Mouse (Mus musculus): ENCODE data around the gene Fgf4. TPM values are rescaled to one million over a fixed set of nuclear protein-coding genes. Genes with fewer than 3 reads are reported as not detected.
"Not testable (repeated sequence)": the region's sequence is repeated elsewhere in the genome, so short reads cannot be mapped to it uniquely, and the experiment has no call there.

Fgf4 gene
- polyA plus RNA-seq, 1 experiment from 2014 or later, result not detected

- Histone ChIP-seq H3K27ac (no peak overlapping the region), H3K4me3 (no peak overlapping the region), H3K36me3 (no peaks in the 10 kb centered on the region), H3K4me1 (replicated peaks) (no peaks in the 10 kb centered on the region), H3K9me3 (no peaks in the 10 kb centered on the region), H3K4me2 (no peak overlapping the region), H3K27me3 (peaks cover 25% of the 10 kb centered on the region; the same call in 1 of the 2 replicates), H3K9ac (no peak overlapping the region)
- no peak for ATAC-seq (ENCODE audit: low FRiP score)
- WGBS, result 63% methylated on average over 4 of the region's 4 CpGs
Measured at GRCm38 (mm10) chr7:144873160-144873559, 26.0 kb downstream of the Fgf4 start.

DNA sequence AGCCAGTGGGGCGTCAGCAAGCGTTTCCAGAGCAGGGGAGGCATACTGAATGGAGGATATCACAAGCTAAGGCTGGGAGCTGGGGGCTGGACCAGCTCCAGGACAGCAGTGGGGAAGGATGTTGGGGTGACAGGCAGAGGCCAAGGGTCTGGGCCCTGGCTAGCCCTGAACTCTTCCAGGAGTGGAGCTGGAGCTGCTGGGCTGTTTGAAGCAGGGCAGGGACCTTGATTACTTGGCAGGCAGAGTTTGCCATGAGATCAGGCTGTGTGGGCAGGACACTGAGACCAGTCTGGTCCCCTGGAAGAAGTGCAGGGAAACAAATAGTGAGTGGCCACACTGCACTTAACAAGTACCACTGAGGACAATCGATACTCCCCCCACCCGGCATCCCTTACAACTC, 27.1 kb downstream of the Fgf4 start:
- WGBS, result 65% methylated on average over 4 of the region's 4 CpGs
- Histone ChIP-seq H3K4me1 (replicated peaks) (no peaks in the 10 kb centered on the region), H3K27me3 (peaks cover 25% of the 10 kb centered on the region; the same call in 1 of the 2 replicates), H3K36me3 (no peaks in the 10 kb centered on the region), H3K9me3 (no peaks in the 10 kb centered on the region), H3K4me2 (no peak overlapping the region), H3K9ac (no peak overlapping the region), H3K27ac (no peak overlapping the region), H3K4me3 (no peak overlapping the region)
- no peak for ATAC-seq (ENCODE audit: low FRiP score)

GRCm38 (mm10) chr7:144878401-144878800, 31.2 kb downstream of the Fgf4 start:
- H3K4me2 ChIP-seq, result no peak overlapping the region
- H3K4me1 ChIP-seq (replicated peaks), result no peaks in the 10 kb centered on the region
- ATAC-seq (ENCODE audit: low FRiP score), result no peak
- WGBS, result 100% methylated on average over 1 of the region's 1 CpGs
- H3K9me3 ChIP-seq, result no peaks in the 10 kb centered on the region
- no peak overlapping the region for H3K4me3 ChIP-seq
- no peak overlapping the region for H3K9ac ChIP-seq
- H3K27me3 ChIP-seq, result peaks cover 14% of the 10 kb centered on the region; the same call in 1 of the 2 replicates
- H3K36me3 ChIP-seq, result no peaks in the 10 kb centered on the region
- no peak overlapping the region for H3K27ac ChIP-seq

DNA sequence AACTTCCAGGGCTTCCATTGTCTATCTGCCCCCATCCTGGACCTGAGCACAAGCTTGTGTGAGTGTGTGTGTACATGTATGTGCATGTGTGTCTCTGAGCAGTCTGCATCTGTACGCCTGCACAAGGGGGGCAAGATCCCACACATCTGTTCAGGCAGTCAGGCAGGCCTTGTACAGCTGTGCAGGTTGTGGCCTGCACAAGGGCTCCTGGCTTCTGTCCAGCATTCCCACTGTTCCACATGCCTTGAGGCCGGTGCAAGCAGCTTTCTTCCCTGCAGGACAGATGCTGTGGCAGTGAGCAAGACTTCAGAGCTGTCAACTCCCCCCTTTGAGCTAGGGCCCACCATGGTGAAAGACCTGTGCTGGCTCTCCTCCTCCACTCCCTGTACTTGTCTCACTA, 35.9 kb downstream of the Fgf4 start:
- WGBS, result 60% methylated on average over 2 of the region's 2 CpGs
- Histone ChIP-seq H3K27me3 (peaks cover 4% of the 10 kb centered on the region), H3K4me3 (no peak overlapping the region), H3K4me2 (no peak overlapping the region), H3K9me3 (no peaks in the 10 kb centered on the region), H3K27ac (no peak overlapping the region), H3K4me1 (replicated peaks) (no peaks in the 10 kb centered on the region), H3K36me3 (no peaks in the 10 kb centered on the region), H3K9ac (no peak overlapping the region)
- no peak for ATAC-seq (ENCODE audit: low FRiP score)

- no peak overlapping the region for H3K27ac ChIP-seq
- H3K4me2 ChIP-seq, result no peak overlapping the region
- ATAC-seq (ENCODE audit: low FRiP score), result no peak
- H3K27me3 ChIP-seq, result peaks cover 34% of the 10 kb centered on the region
- H3K4me1 ChIP-seq (replicated peaks), result no peaks in the 10 kb centered on the region
- H3K4me3 ChIP-seq, result no peak overlapping the region
- H3K36me3 ChIP-seq, result no peaks in the 10 kb centered on the region
- 87% methylated on average over 2 of the region's 2 CpGs for WGBS
- no peaks in the 10 kb centered on the region for H3K9me3 ChIP-seq
- H3K9ac ChIP-seq, result no peak overlapping the region
Measured at GRCm38 (mm10) chr7:144887672-144888071, 40.5 kb downstream of the Fgf4 start.

- Histone ChIP-seq H3K27me3 (peaks cover 38% of the 10 kb centered on the region), H3K27ac (no peak overlapping the region), H3K9ac (no peak overlapping the region), H3K4me3 (no peak overlapping the region), H3K36me3 (no peaks in the 10 kb centered on the region), H3K4me2 (no peak overlapping the region), H3K9me3 (no peaks in the 10 kb centered on the region), H3K4me1 (replicated peaks) (no peaks in the 10 kb centered on the region)
- WGBS, result 4% methylated on average over 18 of the region's 18 CpGs
- ATAC-seq (ENCODE audit: low FRiP score), result no peak
Measured at GRCm38 (mm10) chr7:144888564-144889299, 41.6 kb downstream of the Fgf4 start.

GRCm38 (mm10) chr7:144890661-144891060, 43.5 kb downstream of the Fgf4 start:
- H3K4me3 ChIP-seq; H3K36me3 ChIP-seq; ATAC-seq (ENCODE audit: low FRiP score); H3K4me2 ChIP-seq; H3K9me3 ChIP-seq; H3K9ac ChIP-seq; H3K27ac ChIP-seq: not testable (repeated sequence)
- peaks cover 13% of the 10 kb centered on the region for H3K4me1 ChIP-seq (replicated peaks)
- 100% methylated on average over 1 of the region's 1 CpGs for WGBS
- peaks cover 50% of the 10 kb centered on the region for H3K27me3 ChIP-seq

GRCm38 (mm10) chr7:144891863-144892262, 44.7 kb downstream of the Fgf4 start:
- H3K9ac ChIP-seq, result no peak overlapping the region
- no peaks in the 10 kb centered on the region for H3K9me3 ChIP-seq
- H3K4me1 ChIP-seq (replicated peaks), result peaks cover 23% of the 10 kb centered on the region
- no peak overlapping the region for H3K27ac ChIP-seq
- 67% methylated on average over 2 of the region's 2 CpGs for WGBS
- ATAC-seq (ENCODE audit: low FRiP score), result no peak
- no peaks in the 10 kb centered on the region for H3K36me3 ChIP-seq
- no peak overlapping the region for H3K4me3 ChIP-seq
- H3K27me3 ChIP-seq, result peaks cover 61% of the 10 kb centered on the region
- no peak overlapping the region for H3K4me2 ChIP-seq

- Histone ChIP-seq H3K9ac (no peak overlapping the region), H3K36me3 (no peaks in the 10 kb centered on the region), H3K27ac (no peak overlapping the region), H3K4me1 (replicated peaks) (peaks cover 28% of the 10 kb centered on the region), H3K4me2 (no peak overlapping the region), H3K27me3 (peaks cover 65% of the 10 kb centered on the region), H3K4me3 (no peak overlapping the region), H3K9me3 (no peaks in the 10 kb centered on the region)
- ATAC-seq (ENCODE audit: low FRiP score), result no peak
- WGBS, result 55% methylated on average over 6 of the region's 6 CpGs
Measured at GRCm38 (mm10) chr7:144892322-144892721, 45.2 kb downstream of the Fgf4 start.

DNA sequence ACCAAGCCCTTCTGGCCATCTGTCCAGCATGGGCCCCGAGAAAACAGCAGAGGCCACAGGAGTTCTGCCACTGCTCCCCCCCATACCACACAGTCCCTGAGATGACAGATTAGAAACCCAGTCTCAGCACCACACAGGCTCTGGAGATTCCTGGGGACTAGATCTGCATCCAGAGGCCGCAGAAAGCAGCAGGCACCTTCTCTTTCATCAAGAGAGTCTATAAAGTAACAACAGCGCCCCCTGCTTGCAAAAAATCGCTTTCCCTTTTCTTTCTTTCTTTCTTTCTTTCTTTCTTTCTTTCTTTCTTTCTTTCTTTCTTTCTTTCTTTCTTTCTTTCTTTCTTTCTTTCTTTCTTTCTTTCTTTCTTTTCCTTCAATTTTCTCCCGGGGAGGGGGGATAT, 47.0 kb downstream of the Fgf4 start:
- ATAC-seq (ENCODE audit: low FRiP score), result no peak
- Histone ChIP-seq H3K36me3 (no peaks in the 10 kb centered on the region), H3K27ac (no peak overlapping the region; the same call in 1 of the 2 replicates), H3K9me3 (no peaks in the 10 kb centered on the region), H3K4me2 (peak overlapping the region; percentile 81; the same call in 1 of the 2 replicates), H3K27me3 (peaks cover 68% of the 10 kb centered on the region), H3K4me3 (no peak overlapping the region), H3K9ac (no peak overlapping the region), H3K4me1 (replicated peaks) (peaks cover 39% of the 10 kb centered on the region)
- WGBS, result 3% methylated on average over 5 of the region's 5 CpGs

DNA sequence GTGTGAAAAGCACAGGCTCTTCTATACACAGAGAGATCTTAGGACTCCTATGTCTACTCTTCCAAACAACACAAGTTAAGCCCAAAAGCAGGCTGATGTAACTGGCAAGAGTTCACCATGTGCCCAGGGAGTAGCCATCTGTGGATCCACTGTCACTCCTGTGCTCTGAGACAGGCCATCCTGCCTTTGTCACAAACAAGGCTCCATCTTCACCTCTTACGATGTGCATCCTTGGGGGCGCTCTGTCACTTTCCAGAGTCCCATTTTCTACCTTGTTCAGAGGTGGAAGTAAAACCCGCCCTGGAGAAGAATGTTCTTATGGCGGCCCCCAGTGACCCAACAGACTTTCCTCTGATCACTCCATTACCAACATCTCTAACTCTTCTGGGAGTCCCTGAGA, 47.5 kb downstream of the Fgf4 start:
- WGBS, result under 1% methylated on average over 4 of the region's 4 CpGs
- Histone ChIP-seq H3K4me3 (peak overlapping the region; percentile 50), H3K4me2 (peak overlapping the region; percentile 81), H3K27ac (peak overlapping the region; percentile 44), H3K9me3 (no peaks in the 10 kb centered on the region), H3K36me3 (no peaks in the 10 kb centered on the region), H3K4me1 (replicated peaks) (peaks cover 39% of the 10 kb centered on the region), H3K9ac (0 out of 2 replicates have a peak overlapping the region, but pooled peaks have one; percentile 72), H3K27me3 (peaks cover 67% of the 10 kb centered on the region)
- 0 out of 2 replicates have a peak, but pooled peaks have one; percentile 29 for ATAC-seq (ENCODE audit: low FRiP score)

- under 1% methylated on average over 37 of the region's 37 CpGs for WGBS
- Histone ChIP-seq H3K4me2 (peak overlapping the region; percentile 81), H3K4me3 (peak overlapping the region; percentile 50), H3K27me3 (peaks cover 68% of the 10 kb centered on the region), H3K27ac (peak overlapping the region; percentile 76), H3K9me3 (no peaks in the 10 kb centered on the region), H3K9ac (peak overlapping the region; percentile 72), H3K36me3 (no peaks in the 10 kb centered on the region), H3K4me1 (replicated peaks) (peaks cover 39% of the 10 kb centered on the region)
- peak; percentile 70 for ATAC-seq (ENCODE audit: low FRiP score)
Measured at GRCm38 (mm10) chr7:144895305-144896111, 48.3 kb downstream of the Fgf4 start.

Measured in hindbrain, embryonic 13.5 days (tissue).